Mouse (Mus musculus) ovary, adult 18-20 months (tissue): Measurements from ENCODE around the gene Atrx.
"Not testable (repeated sequence)": the region's sequence is repeated elsewhere in the genome, so short reads cannot be mapped to it uniquely, and the experiment has no call there.

ENCODE experiments used
- DNase-seq: peaks from one replicate; pipeline ENCODE4 v3.0.0; 2022; ENCODE audit warnings: low spot score, mixed read lengths

The Atrx gene

DNA sequence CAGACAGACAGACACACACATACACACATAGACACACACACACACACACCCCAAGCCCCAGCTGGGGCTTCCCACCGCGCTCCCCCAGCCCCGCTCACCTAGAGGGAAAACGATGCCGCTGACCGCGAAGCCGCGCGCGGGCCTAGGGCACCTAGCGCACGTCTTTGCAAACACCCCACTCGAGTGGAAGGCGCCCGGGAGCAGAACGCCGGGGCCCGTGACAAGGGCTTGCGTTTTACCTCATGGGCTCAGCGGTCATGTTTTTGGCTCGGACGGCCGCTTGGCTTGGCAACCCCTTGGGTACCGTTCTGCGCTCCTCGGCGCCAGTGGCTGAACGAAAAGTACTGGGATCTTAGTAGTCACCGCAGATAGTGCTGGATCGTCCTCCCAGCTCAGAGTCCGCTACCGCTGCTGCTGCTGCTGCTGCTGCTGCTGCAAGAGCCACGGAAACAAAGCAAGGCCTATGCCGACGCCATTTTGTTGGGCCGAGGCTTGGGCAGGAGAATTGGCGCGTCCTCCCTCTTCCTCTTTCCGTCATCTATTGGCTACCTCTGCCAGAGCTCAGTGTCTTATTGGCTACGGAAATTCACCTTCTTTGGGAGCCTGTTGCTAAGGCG, at the start of gene Atrx:
Atrx (minus strand) TSS at position 543 of the 617 bp plus-strand sequence.
- DNase-seq = peak; percentile 65

GRCm38 (mm10) chrX:105957091-105957490, 27.9 kb upstream of the Atrx start:
- DNase-seq = not testable (repeated sequence)

GRCm38 (mm10) chrX:105953999-105954398, 24.8 kb upstream of the Atrx start:
- no peak for DNase-seq

- no peak for DNase-seq
Observed at GRCm38 (mm10) chrX:105946357-105946756, 17.2 kb upstream of the Atrx start.

DNA sequence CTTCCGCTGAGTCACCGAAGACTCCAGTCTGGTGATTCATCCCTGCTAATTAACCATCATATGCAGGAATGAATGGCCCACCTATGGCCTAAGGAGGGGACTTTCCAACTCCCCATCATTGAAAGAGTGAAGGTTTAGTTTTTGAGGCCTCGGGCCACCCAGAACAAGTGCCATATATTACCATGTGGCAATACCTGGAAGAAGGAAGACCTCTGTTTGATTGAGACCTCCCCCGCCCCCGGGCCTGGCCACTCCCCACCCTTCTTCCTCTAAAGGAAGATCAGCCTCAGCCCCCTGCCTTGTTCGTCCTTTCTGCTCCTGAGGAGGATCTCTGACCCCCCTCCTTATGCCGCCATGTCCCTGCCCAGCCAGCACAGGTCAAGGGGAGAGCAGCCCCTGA, 10.0 kb upstream of the Atrx start:
- no peak for DNase-seq

DNA sequence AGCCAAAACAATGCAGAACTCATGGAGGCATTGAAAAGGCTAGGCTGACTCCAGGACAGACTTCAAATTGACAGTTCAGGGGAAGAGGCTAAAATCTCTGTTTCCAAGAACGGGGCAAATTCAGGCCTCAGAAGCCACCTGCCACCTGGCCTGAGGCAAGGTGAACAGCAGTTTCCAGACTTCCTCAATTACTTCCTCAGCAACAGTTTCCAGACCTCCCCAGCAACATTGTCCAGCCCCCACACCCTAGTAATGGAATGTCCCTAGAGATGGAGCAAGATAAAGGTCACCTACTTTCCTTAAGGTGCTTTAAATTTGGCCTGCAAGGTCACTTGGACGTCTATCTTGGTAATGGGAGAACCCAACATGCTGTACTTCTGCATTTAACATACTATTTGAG, 8.5 kb upstream of the Atrx start:
- DNase-seq = no peak

GRCm38 (mm10) chrX:105934341-105934740, 5.1 kb upstream of the Atrx start:
- DNase-seq = no peak

DNA sequence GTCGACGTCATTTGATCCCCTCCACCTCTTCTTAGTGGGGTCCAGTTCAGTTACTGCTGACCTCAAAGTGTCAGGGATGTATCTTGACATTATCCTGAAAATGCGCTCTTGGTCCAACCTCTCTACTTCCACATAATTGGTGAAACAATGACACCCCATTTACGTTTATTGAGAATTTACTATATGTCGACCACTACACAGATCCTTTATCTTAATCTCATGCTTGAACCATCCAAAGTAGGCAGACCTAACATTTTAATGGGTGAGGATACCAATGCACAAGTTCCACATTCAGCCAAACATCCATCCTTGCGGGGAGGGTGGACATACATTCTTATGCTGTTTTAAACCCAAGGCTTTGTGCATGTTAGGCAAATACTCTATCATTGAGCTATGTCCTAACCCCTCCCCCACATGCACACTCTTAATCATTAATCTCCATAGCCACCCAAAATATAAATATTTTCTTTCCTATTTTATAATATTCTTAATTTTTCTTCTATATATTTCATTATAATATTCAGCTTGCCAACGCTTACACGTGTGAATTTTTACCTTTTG, 355 bp upstream of the Atrx start:
- no peak for DNase-seq

GRCm38 (mm10) chrX:105927941-105928860, 1.0 kb downstream of the Atrx start:
- no peak for DNase-seq

- no peak for DNase-seq
Observed at GRCm38 (mm10) chrX:105926121-105926735, 3.0 kb downstream of the Atrx start.

- DNase-seq = no peak
Observed at GRCm38 (mm10) chrX:105924326-105925070, 4.7 kb downstream of the Atrx start.

GRCm38 (mm10) chrX:105923896-105924295, 5.3 kb downstream of the Atrx start:
- no peak for DNase-seq

DNA sequence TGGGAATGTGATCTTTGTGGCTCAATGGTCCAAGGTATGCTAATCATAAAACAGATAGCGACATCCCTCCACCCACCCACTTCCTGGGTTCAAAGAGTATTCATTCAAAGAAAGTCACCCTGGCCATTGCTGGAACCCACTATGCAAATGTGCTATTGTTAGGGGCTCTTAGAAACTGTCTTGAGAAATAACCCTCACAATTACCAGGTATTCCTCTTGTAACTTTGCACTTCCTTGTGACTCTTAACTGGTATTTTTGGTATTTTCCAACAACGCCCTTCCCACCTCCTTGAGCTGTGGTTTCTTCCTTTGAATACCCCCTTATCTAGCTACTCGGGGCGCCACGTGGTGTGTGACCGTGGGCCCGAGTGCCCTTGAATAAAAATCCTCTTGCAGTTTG, 6.2 kb downstream of the Atrx start:
- not testable (repeated sequence) for DNase-seq

GRCm38 (mm10) chrX:105921421-105921820, 7.8 kb downstream of the Atrx start:
- no peak for DNase-seq

DNA sequence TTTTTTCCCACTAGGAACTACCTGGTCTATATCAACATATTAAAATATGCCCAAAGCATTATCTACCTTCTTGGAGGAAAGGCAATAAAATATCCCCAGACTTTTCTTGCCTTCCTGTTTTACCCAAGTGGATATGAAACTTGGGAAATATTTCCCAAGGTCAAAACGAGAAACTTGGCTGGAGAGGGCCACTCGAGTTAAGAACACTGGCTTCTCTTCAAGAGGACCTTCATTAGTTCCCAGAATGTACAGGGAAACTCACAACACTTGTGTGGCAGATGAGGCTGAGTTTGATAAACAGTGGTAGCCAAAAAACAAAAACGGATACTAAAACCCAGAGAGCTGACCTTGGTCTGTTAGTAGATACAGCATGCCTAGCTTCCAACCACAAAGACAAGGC, 17.5 kb downstream of the Atrx start:
- DNase-seq = peak; percentile 24

- DNase-seq = no peak
Observed at GRCm38 (mm10) chrX:105901611-105902010, 27.6 kb downstream of the Atrx start.

DNA sequence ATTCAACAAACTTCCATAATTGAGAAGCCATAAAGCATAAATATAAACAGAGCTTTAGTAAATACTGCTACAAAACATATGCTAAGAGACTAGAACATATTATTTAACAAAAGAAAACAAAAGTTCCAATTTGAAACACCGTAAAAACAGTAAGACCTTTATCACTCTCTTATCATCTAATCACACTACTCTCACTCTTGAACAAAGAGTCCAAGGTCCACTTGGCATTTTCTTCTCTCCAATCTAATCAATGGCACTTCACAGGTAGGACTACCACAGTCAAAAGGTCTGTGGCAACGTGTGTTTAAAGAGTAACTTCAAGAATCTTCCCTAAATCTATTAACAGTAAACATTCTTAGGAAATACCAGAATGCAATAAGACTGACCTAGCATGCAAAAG, 42.3 kb downstream of the Atrx start:
- no peak for DNase-seq

DNA sequence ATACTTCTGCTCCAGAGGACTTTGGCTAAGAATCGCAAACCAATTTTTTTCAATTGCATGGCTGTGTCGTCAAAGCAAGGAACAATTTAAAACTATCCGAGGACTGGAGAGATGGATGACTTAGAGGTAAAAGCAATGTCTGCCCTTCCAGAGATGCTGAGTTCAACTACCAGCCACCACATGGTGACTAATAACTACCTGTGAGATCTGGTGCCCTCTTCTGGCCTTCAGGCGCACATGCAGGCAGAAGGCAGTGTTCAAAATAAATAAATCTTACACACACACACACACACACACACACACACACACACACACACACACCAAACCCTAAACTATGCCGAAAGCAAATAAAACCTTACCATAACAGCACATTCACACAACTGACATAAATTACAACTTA, 64.8 kb downstream of the Atrx start:
- DNase-seq = no peak

- DNase-seq = no peak
Observed at GRCm38 (mm10) chrX:105824462-105824861, 104.7 kb downstream of the Atrx start.

GRCm38 (mm10) chrX:105794806-105795403, 134.3 kb downstream of the Atrx start:
- no peak for DNase-seq

- no peak for DNase-seq
Observed at GRCm38 (mm10) chrX:105773281-105773680, 155.9 kb downstream of the Atrx start.
